Mouse (Mus musculus): ENCODE measurements at regions not wholly inside any gene's neighbourhood (a gene's known extent, or its start where the extent isn't known, plus 50 kb on each side); places are given as distances from the start of the nearest gene placed in this dataset.
A peak's percentile ranks its signal among the peaks of the same experiment; 100 is the strongest.

DNA sequence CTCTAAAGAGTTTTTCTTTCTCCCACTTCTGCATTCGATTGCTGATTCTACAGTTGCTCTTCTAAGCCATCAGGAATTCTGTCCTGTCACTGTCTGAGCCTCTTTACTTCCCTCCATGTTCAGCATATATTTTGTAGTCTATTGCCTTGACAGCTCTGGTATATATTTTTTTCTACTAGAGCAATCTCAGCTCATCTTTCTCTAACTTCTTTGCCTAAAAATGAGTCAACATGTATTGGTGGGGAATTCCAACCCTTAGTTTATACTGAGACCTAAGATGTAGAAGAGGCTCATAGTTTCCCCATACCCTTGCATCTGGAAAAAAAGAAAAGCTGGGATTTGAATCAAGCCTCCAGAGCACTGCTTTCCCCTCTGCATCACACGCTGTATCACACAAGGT is 114.7 kb downstream of the Kctd12 start:
- no peaks in the 10 kb centered on the region for H3K27me3 ChIP-seq (ENCODE audit: low read depth, poor library complexity, severe bottlenecking)
- no peak overlapping the region for H3K4me3 ChIP-seq
- no peak overlapping the region for H3K27ac ChIP-seq
- no peak for DNase-seq (ENCODE audit: low spot score)
- H3K36me3 ChIP-seq, result no peaks in the 10 kb centered on the region
- no peaks in the 10 kb centered on the region for H3K9me3 ChIP-seq (replicated peaks)
- 88% methylated on average over 2 of the region's 2 CpGs for WGBS
- H3K4me1 ChIP-seq, result no peaks in the 10 kb centered on the region

DNA sequence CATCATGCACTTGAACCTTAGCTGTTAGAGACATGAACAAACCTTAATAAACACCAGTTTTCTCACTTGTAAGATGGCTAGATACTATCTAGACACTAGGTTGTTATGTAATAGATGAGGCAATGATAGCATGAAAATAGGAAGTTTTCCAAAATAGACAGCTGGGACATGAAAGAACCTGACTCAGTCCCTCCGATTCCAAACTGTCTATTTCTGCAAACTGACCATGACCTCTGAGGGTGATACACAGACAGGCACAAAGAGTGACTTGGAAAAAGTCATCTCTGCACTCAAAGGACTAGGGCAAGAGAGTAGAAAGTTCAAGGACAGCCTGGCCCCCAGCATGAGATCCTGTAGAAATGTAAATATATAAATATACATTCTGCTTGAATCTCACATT is 115.9 kb downstream of the Kctd12 start:
- no peak overlapping the region for H3K27ac ChIP-seq
- no peaks in the 10 kb centered on the region for H3K27me3 ChIP-seq (ENCODE audit: low read depth, poor library complexity, severe bottlenecking)
- 93% methylated on average over 1 of the region's 1 CpGs for WGBS
- no peaks in the 10 kb centered on the region for H3K4me1 ChIP-seq
- no peak overlapping the region for H3K4me3 ChIP-seq
- no peaks in the 10 kb centered on the region for H3K36me3 ChIP-seq
- DNase-seq (ENCODE audit: low spot score), result no peak
- H3K9me3 ChIP-seq (replicated peaks), result no peaks in the 10 kb centered on the region

DNA sequence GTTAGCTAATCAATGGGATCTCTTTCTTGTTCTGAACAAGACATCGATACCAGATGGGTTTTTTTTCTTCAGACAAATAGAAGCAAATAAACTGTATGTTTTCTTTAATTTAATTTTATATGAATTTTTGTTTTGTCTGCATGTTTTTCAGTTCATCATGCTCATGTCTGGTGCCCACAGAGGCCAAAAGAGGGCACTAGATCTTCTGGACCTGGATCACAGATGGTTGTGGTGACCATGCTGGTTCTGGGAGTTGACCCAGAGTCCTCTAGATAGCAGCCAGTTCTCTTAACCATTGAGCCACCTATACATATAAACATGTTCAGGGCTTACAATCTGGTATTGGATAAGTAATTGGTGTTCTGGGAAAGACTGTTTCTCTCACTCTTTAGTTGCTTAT is 120.7 kb downstream of the Kctd12 start:
- H3K9me3 ChIP-seq (replicated peaks), result no peaks in the 10 kb centered on the region
- no peaks in the 10 kb centered on the region for H3K36me3 ChIP-seq
- WGBS, result 94% methylated on average over 1 of the region's 1 CpGs
- no peak for DNase-seq (ENCODE audit: low spot score)
- H3K4me1 ChIP-seq, result peaks cover 15% of the 10 kb centered on the region
- H3K4me3 ChIP-seq, result no peak overlapping the region
- H3K27ac ChIP-seq, result no peak overlapping the region
- no peaks in the 10 kb centered on the region for H3K27me3 ChIP-seq (ENCODE audit: low read depth, poor library complexity, severe bottlenecking)

DNA sequence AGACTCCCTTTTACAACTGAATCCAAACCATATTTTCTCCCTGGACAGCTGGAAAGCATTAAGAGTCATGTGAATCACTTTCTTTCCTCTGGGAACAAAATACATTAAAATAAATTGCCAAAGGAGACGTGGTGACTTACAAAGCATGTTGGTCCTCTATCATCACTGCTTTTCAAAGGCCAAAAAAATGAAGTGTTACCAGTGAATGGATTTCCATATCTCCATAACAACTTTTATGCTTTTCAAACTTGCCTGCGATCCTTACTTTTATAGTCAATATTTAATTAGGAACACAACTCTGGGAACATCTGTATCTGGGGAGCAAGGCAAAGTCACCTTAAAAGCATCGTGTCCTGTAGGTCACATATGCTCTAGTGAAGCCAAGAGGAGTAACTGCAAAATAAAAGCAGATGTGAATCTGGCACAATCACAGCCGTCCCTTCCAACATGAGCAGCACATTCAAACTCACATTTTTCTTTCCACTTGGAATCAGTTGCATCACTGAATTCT is 123.0 kb downstream of the Kctd12 start:
- H3K27ac ChIP-seq, result peak overlapping the region; percentile 54; the same call in 1 of the 2 replicates
- no peak for DNase-seq (ENCODE audit: low spot score)

DNA sequence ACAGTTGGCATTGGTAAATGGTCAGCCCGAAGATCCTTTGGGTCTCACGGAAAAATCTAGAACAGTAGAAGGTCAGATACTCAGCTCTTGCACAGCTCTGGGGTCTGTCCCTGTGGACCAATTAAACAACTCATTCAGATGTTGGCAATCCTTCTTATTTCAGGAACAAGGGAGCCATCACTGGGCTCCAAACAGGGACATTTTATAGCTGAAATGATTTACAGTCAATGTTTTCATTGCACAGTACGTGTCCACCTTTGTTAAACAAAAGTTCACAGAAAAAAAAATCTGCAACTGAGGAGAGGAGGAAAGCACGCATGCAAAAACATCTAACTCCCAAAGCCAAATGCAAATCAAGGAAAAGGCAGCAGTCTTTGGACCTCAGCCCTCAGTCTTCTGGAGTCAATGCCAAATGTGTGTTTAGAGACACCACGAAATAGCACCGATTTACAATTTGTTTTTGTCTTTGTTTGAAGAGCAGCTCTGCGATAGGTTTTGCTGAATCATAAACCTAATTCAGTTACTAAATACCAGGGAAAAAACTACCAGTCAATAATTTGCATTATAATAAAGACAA is 127.1 kb downstream of the Kctd12 start:
- peaks cover 15% of the 10 kb centered on the region for H3K4me1 ChIP-seq
- 86% methylated on average over 7 of the region's 7 CpGs for WGBS
- H3K4me3 ChIP-seq, result no peak overlapping the region
- H3K9me3 ChIP-seq (replicated peaks), result no peaks in the 10 kb centered on the region
- no peaks in the 10 kb centered on the region for H3K27me3 ChIP-seq (ENCODE audit: low read depth, poor library complexity, severe bottlenecking)
- no peak for DNase-seq (ENCODE audit: low spot score)
- no peak overlapping the region for H3K27ac ChIP-seq
- no peaks in the 10 kb centered on the region for H3K36me3 ChIP-seq

More for the DNA sequence above, 123.0 kb downstream of the Kctd12 start:
- Histone ChIP-seq H3K9me3 (replicated peaks) (no peaks in the 10 kb centered on the region), H3K27me3 (ENCODE audit: low read depth, poor library complexity, severe bottlenecking) (no peaks in the 10 kb centered on the region), H3K4me3 (no peak overlapping the region), H3K4me1 (peaks cover 15% of the 10 kb centered on the region), H3K36me3 (no peaks in the 10 kb centered on the region)
- 24% methylated on average over 4 of the region's 4 CpGs for WGBS

DNA sequence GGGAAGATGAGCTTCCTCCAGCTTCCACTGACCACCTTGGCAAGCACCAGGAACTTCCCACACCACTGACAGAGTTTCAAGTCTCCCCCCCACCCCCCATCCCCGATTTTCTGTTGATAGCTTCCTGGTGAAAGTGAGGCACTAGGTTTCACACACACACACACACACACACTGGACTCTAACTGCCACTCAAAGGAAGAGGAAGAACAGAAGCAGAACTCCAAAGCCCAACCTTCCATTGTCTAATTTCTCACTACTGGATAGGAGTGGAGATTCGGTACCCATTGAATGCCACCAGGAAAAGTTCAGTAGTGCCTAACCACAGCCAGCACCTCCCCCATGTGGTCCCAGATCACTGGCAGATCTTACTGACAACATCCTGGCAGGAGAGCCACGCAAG is 138.7 kb downstream of the Kctd12 start:
- H3K9me3 ChIP-seq (replicated peaks), result no peaks in the 10 kb centered on the region
- no peak for DNase-seq (ENCODE audit: low spot score)
- no peaks in the 10 kb centered on the region for H3K4me1 ChIP-seq
- H3K36me3 ChIP-seq, result no peaks in the 10 kb centered on the region
- no peak overlapping the region for H3K27ac ChIP-seq
- no peak overlapping the region for H3K4me3 ChIP-seq
- WGBS, result 86% methylated on average over 3 of the region's 3 CpGs
- no peaks in the 10 kb centered on the region for H3K27me3 ChIP-seq (ENCODE audit: low read depth, poor library complexity, severe bottlenecking)

DNA sequence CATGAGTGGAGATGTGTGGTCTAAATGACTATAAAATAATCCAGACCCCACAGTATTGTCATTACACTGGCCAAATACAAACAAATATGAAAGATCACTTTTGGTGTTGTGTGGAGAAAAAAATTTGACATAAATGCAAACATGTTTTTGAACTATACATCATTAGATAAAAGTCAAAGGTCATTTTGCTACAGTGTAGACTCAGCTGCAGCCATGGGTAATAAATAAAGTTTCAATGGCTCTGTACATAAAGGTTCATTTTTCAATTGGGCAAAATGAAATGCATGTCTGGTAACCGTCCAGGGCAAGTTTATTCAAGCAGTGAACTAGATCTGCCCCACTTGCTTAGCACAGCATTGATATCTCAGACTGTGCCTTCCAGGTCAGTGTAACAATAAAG is 144.8 kb downstream of the Kctd12 start:
- DNase-seq (ENCODE audit: low spot score), result no peak
- Histone ChIP-seq H3K27me3 (ENCODE audit: low read depth, poor library complexity, severe bottlenecking) (no peaks in the 10 kb centered on the region), H3K27ac (no peak overlapping the region), H3K36me3 (no peaks in the 10 kb centered on the region), H3K4me1 (no peaks in the 10 kb centered on the region), H3K9me3 (replicated peaks) (no peaks in the 10 kb centered on the region), H3K4me3 (no peak overlapping the region)
- whole genome bisulfite sequencing, result 78% methylated on average over 1 of the region's 1 CpGs

DNA sequence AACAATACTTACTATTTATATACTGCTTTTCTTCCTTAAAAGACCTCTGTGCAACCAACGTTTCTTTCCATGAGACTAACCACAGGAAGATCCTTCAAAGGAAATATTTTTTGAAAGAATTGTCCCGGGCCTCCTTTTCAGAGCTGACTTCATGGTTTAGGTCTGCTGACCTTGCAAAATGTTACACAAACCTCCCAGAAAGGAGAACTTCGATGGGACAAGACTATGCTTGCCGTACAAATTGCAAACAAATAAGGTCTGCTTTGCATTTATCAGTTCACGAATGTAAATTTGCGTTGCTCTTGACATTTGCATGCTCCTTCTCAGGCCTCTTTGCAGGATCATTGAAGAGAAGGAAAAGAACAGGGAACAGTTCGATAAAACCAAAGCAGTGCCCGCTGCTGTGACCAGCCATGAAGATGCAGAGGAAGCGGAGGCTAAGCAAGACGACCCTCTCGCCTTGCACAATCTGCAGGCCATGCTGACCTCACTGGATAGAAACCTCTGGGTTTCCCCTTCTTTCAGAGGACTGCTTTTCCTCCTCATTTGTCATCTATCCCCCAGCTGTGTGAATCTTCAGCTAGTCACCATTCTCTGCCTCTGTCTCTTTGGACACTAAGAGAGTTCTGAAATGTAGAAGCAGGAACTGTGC is 147.2 kb downstream of the Kctd12 start:
- no peaks in the 10 kb centered on the region for H3K4me1 ChIP-seq
- DNase-seq (ENCODE audit: low spot score), result no peak
- no peaks in the 10 kb centered on the region for H3K27me3 ChIP-seq (ENCODE audit: low read depth, poor library complexity, severe bottlenecking)
- H3K9me3 ChIP-seq (replicated peaks), result no peaks in the 10 kb centered on the region
- no peak overlapping the region for H3K4me3 ChIP-seq
- no peak overlapping the region for H3K27ac ChIP-seq
- H3K36me3 ChIP-seq, result no peaks in the 10 kb centered on the region
- 89% methylated on average over 11 of the region's 11 CpGs for WGBS

DNA sequence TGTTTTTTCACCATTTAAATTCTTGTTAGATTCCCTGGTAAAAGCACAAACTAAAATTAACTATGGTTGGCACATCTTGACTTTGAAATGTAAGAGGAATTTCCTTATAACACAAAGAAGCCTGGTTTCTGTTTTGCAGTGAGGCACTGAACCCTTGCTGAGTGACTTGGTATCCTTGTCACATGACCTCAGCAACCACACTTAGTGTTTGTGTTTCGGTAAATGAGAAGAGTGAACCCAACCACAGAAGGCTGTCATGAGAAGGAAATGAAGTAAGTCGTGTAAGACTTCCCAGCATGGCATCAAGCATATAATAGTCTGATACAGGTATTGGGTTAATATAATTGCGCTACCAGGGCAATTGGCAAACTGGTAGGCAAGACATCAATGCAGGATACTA is 154.0 kb downstream of the Kctd12 start:
- no peak overlapping the region for H3K27ac ChIP-seq
- H3K27me3 ChIP-seq (ENCODE audit: low read depth, poor library complexity, severe bottlenecking), result no peaks in the 10 kb centered on the region
- H3K9me3 ChIP-seq (replicated peaks), result no peaks in the 10 kb centered on the region
- H3K4me3 ChIP-seq, result no peak overlapping the region
- no peaks in the 10 kb centered on the region for H3K36me3 ChIP-seq
- 86% methylated on average over 3 of the region's 3 CpGs for WGBS
- no peak for DNase-seq (ENCODE audit: low spot score)
- no peaks in the 10 kb centered on the region for H3K4me1 ChIP-seq

DNA sequence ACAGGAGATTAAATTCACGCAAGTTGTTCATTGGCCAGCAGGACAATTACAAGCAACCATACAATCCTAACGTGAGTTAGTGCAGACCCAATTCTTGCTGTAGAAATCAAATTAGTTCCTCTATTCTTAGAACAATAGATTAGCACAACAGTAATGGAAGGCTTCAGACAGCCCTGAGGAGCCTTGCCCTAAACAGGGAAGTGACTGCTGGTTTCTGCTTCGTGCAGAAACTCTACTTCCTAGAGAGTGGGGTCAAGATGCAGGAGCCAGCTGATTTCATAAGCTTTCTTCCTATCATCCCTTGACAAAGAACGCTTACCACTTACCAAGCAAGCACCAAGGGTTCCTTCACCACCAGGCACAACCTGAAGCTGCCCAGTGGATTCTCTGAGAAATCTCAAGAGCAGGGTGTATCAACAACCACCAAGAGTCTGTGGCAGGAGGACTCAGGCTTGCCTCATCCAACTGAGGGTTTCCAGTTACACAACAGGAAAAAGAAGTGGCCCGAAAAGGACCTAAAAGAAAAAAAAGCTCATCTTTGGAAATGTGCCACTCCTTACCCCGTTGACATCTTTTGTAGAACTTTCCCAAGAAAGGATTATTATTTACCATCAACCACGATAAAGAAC is 154.6 kb downstream of the Kctd12 start:
- DNase-seq (ENCODE audit: low spot score), result no peak
- Histone ChIP-seq H3K27me3 (ENCODE audit: low read depth, poor library complexity, severe bottlenecking) (no peaks in the 10 kb centered on the region), H3K4me3 (no peak overlapping the region), H3K4me1 (no peaks in the 10 kb centered on the region), H3K9me3 (replicated peaks) (no peaks in the 10 kb centered on the region), H3K27ac (no peak overlapping the region), H3K36me3 (no peaks in the 10 kb centered on the region)
- WGBS, result 89% methylated on average over 7 of the region's 7 CpGs

DNA sequence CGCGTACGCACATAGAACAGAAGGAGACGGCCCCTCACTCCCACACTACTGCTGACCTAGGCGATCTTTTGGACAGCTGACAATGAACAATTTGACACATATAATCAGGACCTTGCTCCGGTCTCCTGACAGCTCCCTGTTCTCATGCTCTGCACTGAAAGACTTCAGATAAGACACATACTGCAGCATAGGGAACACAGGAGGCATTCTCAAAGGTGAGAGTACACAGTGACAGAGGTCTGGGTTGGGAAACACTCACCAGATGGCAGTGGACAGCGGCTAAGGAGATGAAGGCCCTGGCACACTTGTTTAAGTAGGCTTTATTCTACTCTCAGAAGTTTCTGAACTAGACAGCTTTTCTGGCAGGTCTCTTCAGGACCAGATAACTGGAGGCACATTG is 156.9 kb downstream of the Kctd12 start:
- H3K9me3 ChIP-seq (replicated peaks), result no peaks in the 10 kb centered on the region
- H3K36me3 ChIP-seq, result no peaks in the 10 kb centered on the region
- no peaks in the 10 kb centered on the region for H3K4me1 ChIP-seq
- 90% methylated on average over 7 of the region's 7 CpGs for WGBS
- H3K27me3 ChIP-seq (ENCODE audit: low read depth, poor library complexity, severe bottlenecking), result no peaks in the 10 kb centered on the region
- no peak for DNase-seq (ENCODE audit: low spot score)
- no peak overlapping the region for H3K27ac ChIP-seq
- no peak overlapping the region for H3K4me3 ChIP-seq

DNA sequence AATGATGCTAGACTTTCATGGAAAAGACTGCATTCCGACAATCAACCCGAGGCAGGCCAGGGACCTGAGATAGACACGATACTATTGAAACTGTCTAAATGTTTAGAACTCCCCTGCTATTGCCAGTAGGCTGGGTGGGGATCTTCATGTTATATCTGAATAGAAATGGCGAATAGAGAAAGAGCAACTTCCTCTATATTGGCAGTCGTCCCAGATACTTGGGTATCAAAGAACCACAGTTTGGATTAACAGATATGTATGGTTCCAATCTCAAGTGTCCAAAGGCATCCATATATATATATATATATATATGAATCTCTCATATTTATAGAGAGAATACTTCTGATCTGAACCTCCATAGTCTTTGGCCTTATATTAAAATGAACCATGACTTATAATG is 161.8 kb downstream of the Kctd12 start:
- no peaks in the 10 kb centered on the region for H3K4me1 ChIP-seq
- H3K36me3 ChIP-seq, result no peaks in the 10 kb centered on the region
- no peaks in the 10 kb centered on the region for H3K9me3 ChIP-seq (replicated peaks)
- no peaks in the 10 kb centered on the region for H3K27me3 ChIP-seq (ENCODE audit: low read depth, poor library complexity, severe bottlenecking)
- no peak for DNase-seq (ENCODE audit: low spot score)
- no peak overlapping the region for H3K4me3 ChIP-seq
- WGBS, result 96% methylated on average over 5 of the region's 5 CpGs
- H3K27ac ChIP-seq, result no peak overlapping the region

DNA sequence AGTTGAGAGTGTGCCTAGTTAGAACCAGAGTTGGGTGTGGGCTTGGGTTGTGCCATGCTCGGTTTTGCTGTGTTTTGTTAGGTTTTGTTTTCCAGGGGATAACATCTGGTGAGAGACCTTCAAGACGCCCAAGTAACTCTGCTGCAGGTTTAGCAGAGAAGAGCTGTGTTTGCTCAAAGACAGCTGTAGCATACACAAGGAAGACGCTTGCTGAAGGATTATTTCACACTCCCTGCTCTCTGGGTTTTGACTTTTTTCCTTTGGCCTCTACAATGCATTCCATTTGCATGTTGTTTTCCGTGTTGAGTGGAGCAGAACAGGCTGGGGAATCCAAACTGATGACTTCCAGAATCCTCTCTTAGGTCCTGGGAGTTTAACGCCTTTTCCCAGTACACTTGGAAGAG is 170.8 kb downstream of the Kctd12 start:
- peaks cover 19% of the 10 kb centered on the region for H3K4me1 ChIP-seq
- WGBS, result 70% methylated on average over 5 of the region's 5 CpGs
- peak overlapping the region; percentile 50 for H3K27ac ChIP-seq
- H3K4me3 ChIP-seq, result no peak overlapping the region
- H3K27me3 ChIP-seq (ENCODE audit: low read depth, poor library complexity, severe bottlenecking), result no peaks in the 10 kb centered on the region
- no peaks in the 10 kb centered on the region for H3K9me3 ChIP-seq (replicated peaks)
- DNase-seq (ENCODE audit: low spot score), result no peak
- H3K36me3 ChIP-seq, result no peaks in the 10 kb centered on the region

Data from limb, embryonic 10.5 days (tissue).